Mouse (Mus musculus) lung, adult 2 months (tissue): Measurements from ENCODE around the gene Arap1.

Experiments used
- CTCF ChIP-seq: fragments of 200-500 bp; IDR thresholded peaks from 2 replicates; pipeline ENCODE4 v1.5.1; 2011; ENCODE audit warnings: mild to moderate bottlenecking, low read length, control low read depth; ENCODE audit not compliant: insufficient read depth
- POLR2A ChIP-seq: fragments of 200-500 bp; IDR thresholded peaks from 2 replicates; pipeline ENCODE4 v1.6.1; 2011; ENCODE audit warnings: low read depth, mild to moderate bottlenecking, control low read depth, low read length, borderline replicate concordance; ENCODE audit errors: extremely low read depth

- TF ChIP-seq CTCF (no peak), POLR2A (no peak)
Observed at GRCm38 (mm10) chr7:101346991-101347390, 876 bp upstream of the Arap1 start.
